ENCODE assay signal across 8 mouse cellular contexts in genomic region chr4:129256450-129257380, GRCm38 (mm10). TPM values are rescaled to one million over a fixed set of nuclear protein-coding genes. Genes with fewer than 3 reads are reported as not detected.
DNase-seq lines count a peak whose midpoint lies in the region; ATAC-seq and TF ChIP-seq lines count a peak whose summit lies in the region.

No protein-coding gene starts in this region.

- peaks cover 6% of the 10 kb centered on the region for H3K4me1 ChIP-seq in hindbrain, embryonic 16.5 days (ENCODE audit: control insufficient read depth, insufficient read depth, low read depth, low read length)
- H3K4me1 ChIP-seq in hindbrain, embryonic 14.5 days (replicated peaks; ENCODE audit: control insufficient read depth, insufficient read depth, low read length), result peaks cover 9% of the 10 kb centered on the region
- H3K4me1 ChIP-seq in intestine, embryonic 15.5 days (replicated peaks), result peaks cover 12% of the 10 kb centered on the region
- H3K4me1 ChIP-seq in lung, adult 2 months (ENCODE audit: control insufficient read depth, insufficient read depth, low read length), result peaks cover 10% of the 10 kb centered on the region
- peaks cover 10% of the 10 kb centered on the region for H3K4me1 ChIP-seq in cerebellum, adult 2 months (ENCODE audit: control insufficient read depth, insufficient read depth, low read length)

- 0 out of 2 replicates have a peak, but pooled peaks cover under 1% of the 10 kb centered on the region for H3K27me3 ChIP-seq in hindbrain, embryonic 16.5 days (replicated peaks; ENCODE audit: control insufficient read depth, insufficient read depth, low read length)
- H3K27me3 ChIP-seq in hindbrain, embryonic 14.5 days (ENCODE audit: control insufficient read depth, insufficient read depth, low read length), result no peaks in the 10 kb centered on the region
- no peaks in the 10 kb centered on the region for H3K27me3 ChIP-seq in intestine, embryonic 15.5 days (replicated peaks)
- no peaks in the 10 kb centered on the region for H3K27me3 ChIP-seq in cerebellum, adult 2 months (ENCODE audit: control insufficient read depth, insufficient read depth, low read length)

- TF ChIP-seq POLR2A in lung, adult 2 months (IDR thresholded peaks at IDR 0.05; ENCODE audit: borderline replicate concordance, extremely low read depth, low read depth, low read length), result no peak
- no peak for TF ChIP-seq POLR2A in cerebellum, adult 2 months (IDR thresholded peaks at IDR 0.05; ENCODE audit: borderline replicate concordance, insufficient read depth, low read length)

- WGBS in hindbrain, embryonic 16.5 days, result 26% methylated on average over 8 of the region's 8 CpGs
- 26% methylated on average over 8 of the region's 8 CpGs for WGBS in hindbrain, embryonic 14.5 days
- WGBS in intestine, embryonic 15.5 days, result 25% methylated on average over 8 of the region's 8 CpGs
- WGBS in lung, adult 2 months, result 14% methylated on average over 8 of the region's 8 CpGs
- WGBS in cerebellum, adult 2 months, result 57% methylated on average over 8 of the region's 8 CpGs

- H3K9me3 ChIP-seq in hindbrain, embryonic 16.5 days (ENCODE audit: control insufficient read depth, low read length), result no peaks in the 10 kb centered on the region
- no peaks in the 10 kb centered on the region for H3K9me3 ChIP-seq in hindbrain, embryonic 14.5 days (ENCODE audit: control insufficient read depth, low read length)
- no peaks in the 10 kb centered on the region for H3K9me3 ChIP-seq in intestine, embryonic 15.5 days

- H3K4me2 ChIP-seq in hindbrain, embryonic 16.5 days (ENCODE audit: low read length), result no peak overlapping the region
- H3K4me2 ChIP-seq in hindbrain, embryonic 14.5 days (replicated peaks), result no peak overlapping the region
- no peak overlapping the region for H3K4me2 ChIP-seq in intestine, embryonic 15.5 days (replicated peaks)

- H3K4me3 ChIP-seq in hindbrain, embryonic 16.5 days (ENCODE audit: low read length), result no peak overlapping the region
- no peak overlapping the region for H3K4me3 ChIP-seq in hindbrain, embryonic 14.5 days (replicated peaks; ENCODE audit: low read length)
- no peak overlapping the region for H3K4me3 ChIP-seq in intestine, embryonic 15.5 days (replicated peaks)
- no peak overlapping the region for H3K4me3 ChIP-seq in lung, adult 2 months (replicated peaks; ENCODE audit: extremely low read depth, low read depth, low read length)
- H3K4me3 ChIP-seq in cerebellum, adult 2 months (replicated peaks; ENCODE audit: insufficient read depth, low read depth, low read length), result no peak overlapping the region

- DNase-seq in hindbrain, embryonic 14.5 days (ENCODE audit: low spot score), result no peak
- DNase-seq in c-Kit-positive CD71-positive TER-119-positive erythroid progenitor cells, embryonic 14.5 days (ENCODE audit: low spot score), result peak; percentile 71
- peak; percentile 62 for DNase-seq in lung, adult 2 months
- no peak for DNase-seq in cerebellum, adult 2 months
- DNase-seq in urinary bladder, postnatal 10 days (ENCODE audit: low spot score), result no peak

- H3K27ac ChIP-seq in hindbrain, embryonic 16.5 days (ENCODE audit: low read depth, low read length), result no peak overlapping the region
- H3K27ac ChIP-seq in hindbrain, embryonic 14.5 days, result no peak overlapping the region
- no peak overlapping the region for H3K27ac ChIP-seq in intestine, embryonic 15.5 days
- no peak overlapping the region for H3K27ac ChIP-seq in cerebellum, adult 2 months (ENCODE audit: insufficient read depth, low read length)

- no peaks in the 10 kb centered on the region for H3K36me3 ChIP-seq in hindbrain, embryonic 16.5 days (ENCODE audit: control insufficient read depth, insufficient read depth, low read length)
- no peaks in the 10 kb centered on the region for H3K36me3 ChIP-seq in hindbrain, embryonic 14.5 days (replicated peaks; ENCODE audit: control insufficient read depth, insufficient read depth)
- H3K36me3 ChIP-seq in intestine, embryonic 15.5 days, result no peaks in the 10 kb centered on the region

- 0 out of 2 replicates have a peak, but pooled peaks have one; percentile 27 for ATAC-seq in hindbrain, embryonic 16.5 days
- no peak for ATAC-seq in hindbrain, embryonic 14.5 days (ENCODE audit: low FRiP score)
- ATAC-seq in intestine, embryonic 15.5 days, result peak; percentile 45
- no peak; the same call in 1 of the 2 replicates for ATAC-seq in frontal cortex, adult (ENCODE audit: low TSS enrichment)

- TF ChIP-seq CTCF in lung, adult 2 months (IDR thresholded peaks at IDR 0.05; ENCODE audit: insufficient read depth, low read length), result no peak
- no peak for TF ChIP-seq CTCF in cerebellum, adult 2 months (IDR thresholded peaks at IDR 0.05; ENCODE audit: borderline replicate concordance, insufficient read depth, low read depth, low read length)

- H3K9ac ChIP-seq in hindbrain, embryonic 16.5 days (ENCODE audit: low read depth, low read length), result no peak overlapping the region; the same call in 1 of the 2 replicates
- H3K9ac ChIP-seq in hindbrain, embryonic 14.5 days, result no peak overlapping the region
- H3K9ac ChIP-seq in intestine, embryonic 15.5 days, result no peak overlapping the region

RNA-seq across cellular contexts. Expression of gene C77080, which starts 4.5 kb away (rescaled TPM):
- polyA plus RNA-seq in hindbrain, embryonic 16.5 days (2015; fragmentation: Nextera tagmentation; extraction: Ambion mirVana), result 7.0 and 10.8 TPM in 2 replicates
- 5.8 and 7.0 TPM in 2 replicates for polyA plus RNA-seq in hindbrain, embryonic 14.5 days (2014; fragmentation: Nextera tagmentation; extraction: Ambion mirVana)
- polyA plus RNA-seq in intestine, embryonic 15.5 days (2015; fragmentation: Nextera tagmentation; extraction: Ambion mirVana), result 9.7 and 10.3 TPM in 2 replicates
- 47.1 and 50.1 TPM in 2 replicates for polyA plus RNA-seq in lung, adult 2 months (2012; rRNA removed)
- 15.6 and 18.5 TPM in 2 replicates for polyA plus RNA-seq in cerebellum, adult 2 months (2012; rRNA removed)

RNA-seq across cellular contexts. Expression of gene Sync, which starts 30.7 kb away (rescaled TPM):
- polyA plus RNA-seq in hindbrain, embryonic 16.5 days (2015; fragmentation: Nextera tagmentation; extraction: Ambion mirVana), result 1.7 and 1.9 TPM in 2 replicates
- polyA plus RNA-seq in hindbrain, embryonic 14.5 days (2014; fragmentation: Nextera tagmentation; extraction: Ambion mirVana), result 1.2 and 2.2 TPM in 2 replicates
- polyA plus RNA-seq in intestine, embryonic 15.5 days (2015; fragmentation: Nextera tagmentation; extraction: Ambion mirVana), result 1.2 TPM in 2 replicates
- polyA plus RNA-seq in lung, adult 2 months (2012; rRNA removed), result 2.8 TPM in 2 replicates
- 1.00 and 1.4 TPM in 2 replicates for polyA plus RNA-seq in cerebellum, adult 2 months (2012; rRNA removed)

Comparison
In these comparisons a context has a peak if more than half of its experiments do, and no peak if none do; other contexts are left out.
1. ATAC-seq: peak in hindbrain, embryonic 16.5 days (single experiment) and intestine, embryonic 15.5 days (single experiment); none in hindbrain, embryonic 14.5 days (single experiment) and frontal cortex, adult (single experiment).
2. DNase-seq: peak in c-Kit-positive CD71-positive TER-119-positive erythroid progenitor cells, embryonic 14.5 days (single experiment) and lung, adult 2 months (single experiment); none in hindbrain, embryonic 14.5 days (single experiment), cerebellum, adult 2 months (0 of 2) and urinary bladder, postnatal 10 days (single experiment).